In genomic region chr11:101459716-101460115, GRCm38 (mm10) we compare ENCODE assay signal across 11 mouse cellular contexts. TPM values are rescaled to one million over a fixed set of nuclear protein-coding genes. Genes with fewer than 3 reads are reported as not detected.
DNase-seq lines count a peak whose midpoint lies in the region; ATAC-seq and TF ChIP-seq lines count a peak whose summit lies in the region.
"Had no signal": no experiment of that assay in that cellular context is flagged by ENCODE, and none has a peak within 500 bp of the region (broad histone marks: within the 10 kb centered on the region; RNA-seq: fewer than 3 reads in every experiment).

No protein-coding gene starts in this region.

- TF ChIP-seq POLR2A in lung, adult 2 months (IDR thresholded peaks at IDR 0.05; ENCODE audit: borderline replicate concordance, extremely low read depth, low read depth, low read length): no peak

- H3K9ac ChIP-seq in lung, embryonic 15.5 days: no peak overlapping the region
- no peak overlapping the region for H3K9ac ChIP-seq in stomach, postnatal 0 days (ENCODE audit: low read length)
- H3K9ac ChIP-seq: midbrain, embryonic 12.5 days had no signal

- intact Hi-C loops in gastrocnemius, adult 2 months (cut with DNase I): no loop called here

- no peaks in the 10 kb centered on the region for H3K9me3 ChIP-seq in lung, embryonic 15.5 days
- H3K9me3 ChIP-seq in stomach, postnatal 0 days (ENCODE audit: control insufficient read depth, low read length): no peaks in the 10 kb centered on the region
- H3K9me3 ChIP-seq: midbrain, embryonic 12.5 days had no signal

- no peak for TF ChIP-seq CTCF in gastrocnemius, adult 2 months (IDR thresholded peaks at IDR 0.05)
- TF ChIP-seq CTCF in lung, adult 2 months (IDR thresholded peaks at IDR 0.05; ENCODE audit: insufficient read depth, low read length): no peak
- no peak for TF ChIP-seq CTCF in stomach, postnatal 0 days (IDR thresholded peaks at IDR 0.05; ENCODE audit: low read depth)

- peak; percentile 32; the same call in 1 of the 2 replicates for ATAC-seq in lung, embryonic 15.5 days (ENCODE audit: borderline replicate concordance, extremely low read depth, low FRiP score, low TSS enrichment)
- peak; percentile 22; the same call in 1 of the 2 replicates for ATAC-seq in stomach, postnatal 0 days (ENCODE audit: low FRiP score, low TSS enrichment)

- WGBS in lung, embryonic 15.5 days: 39% methylated on average over 5 of the region's 6 CpGs
- WGBS in lung, adult 2 months: 34% methylated on average over 6 of the region's 6 CpGs
- WGBS in stomach, postnatal 0 days: 59% methylated on average over 3 of the region's 6 CpGs

- H3K4me3 ChIP-seq in gastrocnemius, adult 2 months: no peak overlapping the region
- no peak overlapping the region for H3K4me3 ChIP-seq in lung, embryonic 15.5 days
- H3K4me3 ChIP-seq in lung, adult 2 months (replicated peaks; ENCODE audit: extremely low read depth, low read depth, low read length): no peak overlapping the region
- no peak overlapping the region for H3K4me3 ChIP-seq in stomach, postnatal 0 days (ENCODE audit: low read depth, low read length)
- H3K4me3 ChIP-seq: midbrain, embryonic 12.5 days had no signal

- DNase-seq in gastrocnemius, adult 2 months: no peak
- no peak for DNase-seq in gastrocnemius, postnatal 10 days
- no peak for DNase-seq in lung, adult 2 months
- DNase-seq in kidney, postnatal 25 days: peak; percentile 41 to 82
- no peak for DNase-seq in stomach, postnatal 0 days (ENCODE audit: low spot score)
- DNase-seq in natural killer cell, adult 2 months (ENCODE audit: low spot score in 2 of 2): no peak
- no peak for DNase-seq in right cerebral cortex, postnatal 10 days (ENCODE audit: low spot score in 2 of 2)
- DNase-seq: heart, postnatal 14 days; thymus, postnatal 36 days had no signal

- peak overlapping the region; percentile 24; the same call in 1 of the 2 replicates for H3K27ac ChIP-seq in gastrocnemius, adult 2 months
- H3K27ac ChIP-seq in lung, embryonic 15.5 days: no peak overlapping the region
- no peak overlapping the region for H3K27ac ChIP-seq in stomach, postnatal 0 days (replicated peaks)
- H3K27ac ChIP-seq: midbrain, embryonic 12.5 days had no signal

- peaks cover 15% of the 10 kb centered on the region; the same call in 1 of the 2 replicates for H3K36me3 ChIP-seq in lung, embryonic 15.5 days
- peaks cover 26% of the 10 kb centered on the region for H3K36me3 ChIP-seq in stomach, postnatal 0 days (ENCODE audit: control insufficient read depth, insufficient read depth, low read length)

- H3K27me3 ChIP-seq in lung, embryonic 15.5 days: no peaks in the 10 kb centered on the region
- H3K27me3 ChIP-seq in stomach, postnatal 0 days (ENCODE audit: control insufficient read depth, insufficient read depth, low read length): no peaks in the 10 kb centered on the region
- H3K27me3 ChIP-seq: midbrain, embryonic 12.5 days had no signal

- peaks cover 40% of the 10 kb centered on the region for H3K4me1 ChIP-seq in lung, embryonic 15.5 days
- peaks cover 15% of the 10 kb centered on the region; the same call in 1 of the 2 replicates for H3K4me1 ChIP-seq in lung, adult 2 months (ENCODE audit: control insufficient read depth, insufficient read depth, low read length)
- H3K4me1 ChIP-seq in stomach, postnatal 0 days (replicated peaks; ENCODE audit: control insufficient read depth, insufficient read depth): peaks cover 12% of the 10 kb centered on the region

- H3K4me2 ChIP-seq in lung, embryonic 15.5 days: no peak overlapping the region
- H3K4me2 ChIP-seq in stomach, postnatal 0 days (replicated peaks; ENCODE audit: low read depth): no peak overlapping the region
- H3K4me2 ChIP-seq: midbrain, embryonic 12.5 days had no signal

- TF ChIP-seq EP300 in stomach, postnatal 0 days (optimal IDR thresholded peaks at IDR 0.05): no peak

RNA-seq across cellular contexts. Expression of gene Rnd2, which starts 5.1 kb away (rescaled TPM):
- 1 to 10 TPM; 3.3 to 3.5 TPM for total RNA-seq in gastrocnemius, adult 2 months (2021)
- 1 to 10 TPM; 5.0 to 5.8 TPM for total RNA-seq in gastrocnemius, postnatal 10 days (2021)
- 7.9 and 8.5 TPM in 2 replicates for polyA plus RNA-seq in lung, embryonic 15.5 days (2015; fragmentation: Nextera tagmentation; extraction: Ambion mirVana)
- 14.8 and 17.7 TPM in 2 replicates for polyA plus RNA-seq in lung, adult 2 months (2012; rRNA removed)
- polyA plus RNA-seq in stomach, postnatal 0 days (2015; fragmentation: Nextera tagmentation; extraction: Ambion mirVana): 15.3 and 16.1 TPM in 2 replicates

RNA-seq across cellular contexts. Expression of gene Vat1, which starts 6.3 kb away (rescaled TPM):
- 10 to 100 TPM; 10.0 to 14.5 TPM for total RNA-seq in gastrocnemius, adult 2 months (2021)
- total RNA-seq in gastrocnemius, postnatal 10 days (2021): 10 to 100 TPM; 39.4 to 50.2 TPM
- 47.4 and 50.3 TPM in 2 replicates for polyA plus RNA-seq in lung, embryonic 15.5 days (2015; fragmentation: Nextera tagmentation; extraction: Ambion mirVana)
- polyA plus RNA-seq in lung, adult 2 months (2012; rRNA removed): 224 and 235 TPM in 2 replicates
- polyA plus RNA-seq in stomach, postnatal 0 days (2015; fragmentation: Nextera tagmentation; extraction: Ambion mirVana): 63.4 and 71.1 TPM in 2 replicates

RNA-seq across cellular contexts. Expression of gene Ifi35, which starts 11.5 kb away (rescaled TPM):
- total RNA-seq in gastrocnemius, adult 2 months (2021): 10 to 100 TPM in 1 of 2 experiments, 1 to 10 TPM in 1; 8.6 to 14.3 TPM
- 1 to 10 TPM; 6.6 to 7.2 TPM for total RNA-seq in gastrocnemius, postnatal 10 days (2021)
- polyA plus RNA-seq in lung, embryonic 15.5 days (2015; fragmentation: Nextera tagmentation; extraction: Ambion mirVana): 22.4 and 24.0 TPM in 2 replicates
- polyA plus RNA-seq in lung, adult 2 months (2012; rRNA removed): 57.9 and 76.4 TPM in 2 replicates
- 37.4 and 37.5 TPM in 2 replicates for polyA plus RNA-seq in stomach, postnatal 0 days (2015; fragmentation: Nextera tagmentation; extraction: Ambion mirVana)

RNA-seq across cellular contexts. Expression of gene Rpl27, which starts 17.6 kb away (rescaled TPM):
- 10 to 100 TPM; 31.9 to 49.4 TPM for total RNA-seq in gastrocnemius, adult 2 months (2021)
- total RNA-seq in gastrocnemius, postnatal 10 days (2021): 10 to 100 TPM; 55.9 to 84.8 TPM
- polyA plus RNA-seq in lung, embryonic 15.5 days (2015; fragmentation: Nextera tagmentation; extraction: Ambion mirVana): 299 and 334 TPM in 2 replicates
- polyA plus RNA-seq in lung, adult 2 months (2012; rRNA removed): 221 and 297 TPM in 2 replicates
- 317 and 371 TPM in 2 replicates for polyA plus RNA-seq in stomach, postnatal 0 days (2015; fragmentation: Nextera tagmentation; extraction: Ambion mirVana)

RNA-seq across cellular contexts. Expression of gene Ptges3l, which starts 34.6 kb away (rescaled TPM):
- total RNA-seq in gastrocnemius, adult 2 months (2021): 10 to 100 TPM; 82.0 to 90.7 TPM
- 100 to 1,000 TPM in 1 of 2 experiments, 10 to 100 TPM in 1; 90.6 to 101 TPM for total RNA-seq in gastrocnemius, postnatal 10 days (2021)
- polyA plus RNA-seq in lung, embryonic 15.5 days (2015; fragmentation: Nextera tagmentation; extraction: Ambion mirVana): 12.8 and 13.4 TPM in 2 replicates
- polyA plus RNA-seq in lung, adult 2 months (2012; rRNA removed): 1.7 and 5.3 TPM in 2 replicates
- polyA plus RNA-seq in stomach, postnatal 0 days (2015; fragmentation: Nextera tagmentation; extraction: Ambion mirVana): 11.1 and 13.4 TPM in 2 replicates

Comparison
In these comparisons a context has a peak if more than half of its experiments do, and no peak if none do; other contexts are left out.
1. DNase-seq: peak in kidney, postnatal 25 days (2 of 2); none in gastrocnemius, adult 2 months (single experiment), gastrocnemius, postnatal 10 days (single experiment), lung, adult 2 months (single experiment), stomach, postnatal 0 days (single experiment), natural killer cell, adult 2 months (0 of 2) and right cerebral cortex, postnatal 10 days (0 of 2).